Mouse (Mus musculus): Measurements from ENCODE around the gene Usp22. TPM values are rescaled to one million over a fixed set of nuclear protein-coding genes. Genes with fewer than 3 reads are reported as not detected.

Usp22 gene
- 10 to 100 TPM; 57.2 to 58.7 TPM for total RNA-seq (2023)

DNA sequence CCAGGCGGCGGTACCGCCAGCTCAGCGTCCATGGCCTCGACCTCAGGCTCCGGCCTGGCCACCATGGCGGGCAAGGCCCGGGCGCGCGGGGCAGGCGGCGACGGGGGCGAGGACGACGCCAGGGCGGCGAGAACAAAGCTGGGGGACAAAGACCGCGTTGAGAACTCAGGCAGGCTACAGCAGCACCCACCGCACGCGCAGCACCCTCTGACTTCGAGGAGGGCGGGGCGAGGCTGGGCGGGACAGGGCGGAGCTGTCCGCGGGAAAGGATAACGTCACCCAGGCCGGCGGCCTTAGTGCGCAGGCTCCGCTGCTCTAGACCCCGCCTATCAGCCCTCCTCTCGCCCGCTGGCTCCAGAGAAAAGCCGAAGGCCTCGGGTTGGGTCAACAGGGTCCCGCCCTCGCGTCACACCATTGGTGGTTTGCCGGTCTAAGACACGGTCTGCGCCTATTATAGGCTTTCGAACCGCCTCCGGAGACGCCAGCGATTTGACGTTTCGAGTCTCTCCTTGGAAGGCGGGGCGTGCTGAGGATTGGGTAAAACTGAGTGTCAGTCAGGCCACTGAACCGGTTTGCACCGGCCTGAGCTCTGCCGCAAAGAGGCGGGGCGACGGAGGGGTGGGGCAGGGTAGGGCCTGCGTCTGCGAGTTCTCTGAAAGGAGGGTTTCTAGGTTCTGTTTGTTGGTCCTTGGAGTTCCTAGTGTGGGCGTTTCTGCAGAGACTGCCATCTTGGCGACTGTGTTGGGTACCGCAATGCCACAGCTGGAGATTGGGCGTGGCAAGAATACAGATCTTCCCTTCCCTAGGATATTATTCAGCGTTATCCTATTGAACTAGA is at the start of gene Usp22:
Usp22 (minus strand) TSS at position 235 of the 838 bp plus-strand sequence.

GRCm38 (mm10) chr11:61207487-61208246 is 32.8 kb upstream of the Usp22 start, which contains the start of gene Aldh3a1:
TSS of gene Aldh3a1 (plus strand) at chr11:61207537.

DNA sequence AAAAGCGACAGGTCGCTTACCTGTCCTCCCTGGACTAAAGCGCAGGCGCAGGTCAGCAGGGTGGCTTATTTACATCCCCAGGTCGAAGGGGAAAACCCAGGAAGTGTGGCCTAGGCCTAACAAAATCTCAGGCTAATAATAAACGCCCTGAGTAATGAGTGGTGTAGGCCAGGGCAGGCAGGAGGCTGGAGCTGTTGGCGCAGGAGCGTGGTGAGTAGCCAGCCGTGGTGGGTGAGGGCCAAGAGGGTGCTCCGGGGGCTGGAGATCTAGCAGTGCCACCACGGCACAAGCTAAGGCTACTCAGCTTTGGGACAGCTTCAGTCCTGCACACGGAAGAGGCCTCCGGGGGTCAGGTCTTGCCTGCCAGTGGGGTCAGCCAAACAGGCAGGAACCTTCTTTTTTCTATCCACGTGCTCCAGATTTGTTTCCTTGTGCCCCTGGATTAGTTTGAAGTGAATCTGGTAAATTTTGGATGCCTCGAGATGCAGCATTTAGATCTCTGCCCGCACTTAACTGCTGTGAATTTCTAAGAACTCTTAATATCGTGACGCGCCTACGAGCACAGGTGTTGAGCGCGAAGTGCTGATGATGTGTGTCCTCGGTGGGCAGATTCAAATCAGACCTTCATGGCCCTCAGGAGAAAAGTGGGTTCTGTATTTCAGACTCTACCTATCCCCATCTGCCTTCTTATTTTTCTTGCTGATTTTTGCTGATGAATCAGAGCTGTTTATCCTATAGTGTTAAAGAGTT is 48.1 kb downstream of the Usp22 start, which contains the start of gene Tnfrsf13b:
Tnfrsf13b (plus strand) TSS at position 150 of the 750 bp plus-strand sequence.

Other genes with a start within 250 kb of the Usp22 start
- 10 to 100 TPM; 68.1 to 69.5 TPM for gene Map2k3, start 243.0 kb downstream of the Usp22 start, total RNA-seq (2023)
- not detected for gene Kcnj12, start 152.5 kb downstream of the Usp22 start, total RNA-seq (2023)
- gene Tnfrsf13b, start 48.3 kb downstream of the Usp22 start, total RNA-seq (2023): 10 to 100 TPM; 40.9 to 43.2 TPM
- gene Aldh3a1, start 32.5 kb upstream of the Usp22 start, total RNA-seq (2023): not detected
- 10 to 100 TPM; 45.2 to 51.4 TPM for gene Aldh3a2, start 92.4 kb upstream of the Usp22 start, total RNA-seq (2023)
- not detected for gene Slc47a2, start 167.8 kb upstream of the Usp22 start, total RNA-seq (2023)
- gene Slc47a1, start 203.3 kb upstream of the Usp22 start, total RNA-seq (2023): not detected